Mouse (Mus musculus) bone marrow, adult 2 months (tissue): ENCODE data around the gene Bbs5.

Source experiments
- CTCF ChIP-seq: fragments of 200-500 bp; IDR thresholded peaks from 2 replicates; pipeline ENCODE4 v1.5.1; 2011; ENCODE audit warnings: low read length, control low read depth; ENCODE audit not compliant: control insufficient read depth, insufficient read depth
- POLR2A ChIP-seq: fragments of 200-500 bp; IDR thresholded peaks from 2 replicates; pipeline ENCODE4 v1.6.1; 2011; ENCODE audit warnings: low read depth, mild to moderate bottlenecking, control low read depth, low read length, borderline replicate concordance; ENCODE audit not compliant: control insufficient read depth

DNA sequence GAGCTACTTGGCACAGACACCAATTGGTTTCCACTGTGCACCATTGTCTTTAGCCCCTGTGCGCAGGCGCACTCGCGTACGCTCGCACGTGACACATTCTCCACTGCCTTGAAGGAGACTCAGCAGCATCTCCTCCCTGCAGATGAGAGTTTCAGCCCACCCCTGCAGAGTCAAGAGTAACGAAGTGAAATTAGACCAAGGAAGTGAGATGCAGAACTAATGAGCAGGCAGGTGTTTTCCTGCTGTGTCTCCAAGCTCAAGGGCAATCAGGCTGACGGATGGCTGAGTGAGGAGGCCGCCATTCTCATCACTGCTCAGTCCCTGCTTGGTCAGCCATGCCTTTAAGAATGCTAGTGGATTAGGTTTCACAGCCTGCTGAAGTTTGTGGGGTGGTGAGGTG, 6.9 kb upstream of the Bbs5 start:
- TF ChIP-seq CTCF (no peak), POLR2A (no peak)
